ENCODE assay signal across 9 mouse cellular contexts in the genomic region with DNA sequence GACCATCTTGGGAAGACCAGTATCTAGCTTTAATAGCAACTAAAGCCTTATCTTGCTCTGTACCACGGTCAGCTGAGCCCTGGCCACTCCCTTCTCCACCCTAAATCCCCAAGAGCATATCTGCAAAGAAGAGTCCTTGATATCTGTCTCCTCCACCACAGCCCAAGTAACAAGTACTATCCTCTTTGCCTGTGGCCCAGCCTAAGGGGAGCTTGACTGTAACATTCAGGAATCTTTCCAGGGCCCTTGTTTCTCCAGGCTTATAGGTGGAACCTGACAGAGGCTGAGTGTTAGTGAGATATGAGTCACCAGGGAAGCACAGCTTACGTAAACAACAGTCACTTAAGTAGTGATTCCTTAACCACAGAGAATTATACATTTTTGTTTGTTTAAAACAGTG.
DNase-seq lines count a peak whose midpoint lies in the region.
"Had no signal": no experiment of that assay in that cellular context is flagged by ENCODE, and none has a peak within 500 bp of the region (broad histone marks: within the 10 kb centered on the region; RNA-seq: fewer than 3 reads in every experiment).

No protein-coding gene starts in this region.

- peak; percentile 16 for DNase-seq in testis, postnatal 10 days (ENCODE audit: low spot score)
- DNase-seq in testis, postnatal 14 days (ENCODE audit: low spot score), result no peak
- DNase-seq in liver, result peak; percentile 59
- peak; percentile 27 for DNase-seq in lung, postnatal 25 days (ENCODE audit: low spot score)
- no peak for DNase-seq in ovary, adult 18-20 months (ENCODE audit: low spot score)
- no peak for DNase-seq in ovary, postnatal 14 days (ENCODE audit: low spot score)
- no peak for DNase-seq in spleen, adult 18-20 months
- DNase-seq: heart, adult 2 months; heart, postnatal 36 days had no signal

Comparison
In these comparisons a context has a peak if more than half of its experiments do, and no peak if none do; other contexts are left out.
1. DNase-seq: peak in testis, postnatal 10 days (single experiment), liver (single experiment) and lung, postnatal 25 days (single experiment); none in testis, postnatal 14 days (single experiment), ovary, adult 18-20 months (single experiment), ovary, postnatal 14 days (single experiment) and spleen, adult 18-20 months (0 of 2).